Mouse (Mus musculus) embryonic facial prominence, embryonic 11.5 days (tissue): ENCODE data around the gene Slc47a2. TPM values are rescaled to one million over a fixed set of nuclear protein-coding genes. Genes with fewer than 3 reads are reported as not detected.

Source experiments
- ATAC-seq: fragments of 200-750 bp; cut with Nextera tagmentation; replicated peaks from 2 replicates; pipeline ENCODE4 v1.8.0; 2017; ENCODE audit warnings: low read depth; ENCODE audit not compliant: insufficient number of reproducible peaks, low FRiP score, low TSS enrichment
- DNase-seq: peaks from one replicate; pipeline ENCODE4 v3.0.0-alpha.2; 2015; ENCODE audit warnings: low spot score
- H3K27ac ChIP-seq: fragments of 300-500 bp; sonication (generic); replicated peaks from 2 replicates; pipeline ENCODE4 v1.5.1; 2014; ENCODE audit warnings: mild to moderate bottlenecking, low read depth, low read length, control low read depth
- H3K27me3 ChIP-seq: fragments of 300-500 bp; sonication (generic); 2 replicates; pipeline ENCODE4 v1.6.1; 2014; ENCODE audit warnings: mild to moderate bottlenecking, low read length, moderate library complexity, mixed read lengths; ENCODE audit not compliant: control insufficient read depth, insufficient read depth
- H3K36me3 ChIP-seq: fragments of 300-500 bp; sonication (generic); replicated peaks from 2 replicates; pipeline ENCODE4 v1.6.1; 2014; ENCODE audit warnings: low read depth, mild to moderate bottlenecking, low read length, moderate library complexity, mixed read lengths; ENCODE audit not compliant: control insufficient read depth, insufficient read depth
- H3K4me1 ChIP-seq: fragments of 300-500 bp; sonication (generic); 2 replicates; pipeline ENCODE4 v1.6.1; 2014; ENCODE audit warnings: low read length, mixed read lengths; ENCODE audit not compliant: control insufficient read depth, insufficient read depth
- H3K4me2 ChIP-seq: fragments of 300-500 bp; sonication (generic); 2 replicates; pipeline ENCODE4 v1.6.1; 2014; ENCODE audit warnings: low read depth, mild to moderate bottlenecking, control low read depth, low read length, moderate library complexity
- H3K4me3 ChIP-seq: fragments of 300-500 bp; sonication (generic); 2 replicates; pipeline ENCODE4 v1.5.1; 2014; ENCODE audit warnings: low read depth, low read length, control low read depth
- H3K9ac ChIP-seq: fragments of 300-500 bp; sonication (generic); replicated peaks from 2 replicates; pipeline ENCODE4 v1.6.1; 2014; ENCODE audit warnings: mild to moderate bottlenecking, control low read depth, low read length
- H3K9me3 ChIP-seq: fragments of 300-500 bp; sonication (generic); replicated peaks from 2 replicates; pipeline ENCODE4 v1.6.1; 2016; ENCODE audit warnings: mild to moderate bottlenecking, low read length, inconsistent platforms, mixed read lengths; ENCODE audit not compliant: control insufficient read depth
- WGBS: fragments of 180-500 bp; shearing (Covaris S2); extraction: QIAGEN DNeasy Blood & Tissue Kit; methylation state at CpG from one replicate; pipeline ENCODE4 v1.1.7; 2014; 5-methylcytosine and 5-hydroxymethylcytosine counted together
- polyA plus RNA-seq: library from polyadenylated mRNA; unstranded; fragments of >200 nt; fragmentation: Nextera tagmentation; extraction: Ambion mirVana; gene quantifications from 2 replicates; pipeline ENCODE4 v1.2.1, GENCODE M21; 2014

The Slc47a2 gene
- polyA plus RNA-seq, 1 experiment from 2014 or later, result not detected

DNA sequence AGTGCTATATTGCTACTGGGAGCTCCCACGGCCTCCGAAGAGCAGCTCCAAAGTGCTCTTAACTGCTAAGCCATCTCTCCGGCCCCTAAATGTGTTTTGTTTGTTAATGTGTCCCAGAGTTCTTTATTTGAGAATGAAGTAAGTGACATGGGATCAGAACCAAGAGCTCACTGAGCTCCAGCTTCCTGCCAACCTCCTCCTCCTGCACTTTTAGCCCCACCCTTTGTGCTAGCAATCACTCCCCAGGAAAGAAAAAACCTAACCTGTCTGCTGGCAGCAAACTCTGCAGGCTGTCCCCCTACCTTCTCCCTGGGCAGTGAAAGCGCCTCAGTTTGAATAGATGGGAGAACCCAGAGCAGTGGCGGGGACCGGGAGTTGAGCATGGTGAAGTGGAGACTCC, 13.5 kb upstream of the Slc47a2 start:
- H3K4me2 ChIP-seq, result no peak overlapping the region
- 73% methylated on average over 6 of the region's 6 CpGs for WGBS

DNA sequence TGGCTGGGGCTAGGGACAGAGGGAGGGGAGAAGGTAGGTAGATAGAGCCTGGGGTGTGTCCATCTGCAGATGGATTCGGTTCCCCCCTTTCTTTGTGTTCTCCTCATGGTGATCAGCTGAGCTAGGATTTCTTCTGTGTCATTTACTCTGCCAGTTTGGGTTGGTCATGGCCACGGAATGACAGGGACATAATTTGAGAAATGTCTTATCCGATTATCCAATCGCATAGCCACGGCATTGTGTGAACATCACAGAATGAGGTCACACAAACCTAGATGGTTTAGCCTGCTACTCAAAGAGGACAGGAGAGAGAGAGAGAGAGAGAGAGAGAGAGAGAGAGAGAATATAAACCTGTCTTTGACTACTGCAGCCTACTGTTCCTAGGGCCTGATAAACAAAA, 12.7 kb upstream of the Slc47a2 start:
- WGBS, result 87% methylated on average over 5 of the region's 5 CpGs
- H3K36me3 ChIP-seq, result no peaks in the 10 kb centered on the region
- no peak overlapping the region for H3K9ac ChIP-seq
- no peaks in the 10 kb centered on the region for H3K9me3 ChIP-seq
- no peak overlapping the region for H3K4me3 ChIP-seq
- no peaks in the 10 kb centered on the region for H3K27me3 ChIP-seq
- H3K27ac ChIP-seq, result no peak overlapping the region
- H3K4me2 ChIP-seq, result no peak overlapping the region
- DNase-seq (no peak), ATAC-seq (no peak)
- no peaks in the 10 kb centered on the region for H3K4me1 ChIP-seq

More for the DNA sequence above, 13.5 kb upstream of the Slc47a2 start:
- Histone ChIP-seq H3K36me3 (no peaks in the 10 kb centered on the region), H3K9me3 (no peaks in the 10 kb centered on the region), H3K4me3 (no peak overlapping the region), H3K4me1 (no peaks in the 10 kb centered on the region), H3K27me3 (no peaks in the 10 kb centered on the region), H3K27ac (no peak overlapping the region), H3K9ac (no peak overlapping the region)
- ATAC-seq (no peak), DNase-seq (no peak)

DNA sequence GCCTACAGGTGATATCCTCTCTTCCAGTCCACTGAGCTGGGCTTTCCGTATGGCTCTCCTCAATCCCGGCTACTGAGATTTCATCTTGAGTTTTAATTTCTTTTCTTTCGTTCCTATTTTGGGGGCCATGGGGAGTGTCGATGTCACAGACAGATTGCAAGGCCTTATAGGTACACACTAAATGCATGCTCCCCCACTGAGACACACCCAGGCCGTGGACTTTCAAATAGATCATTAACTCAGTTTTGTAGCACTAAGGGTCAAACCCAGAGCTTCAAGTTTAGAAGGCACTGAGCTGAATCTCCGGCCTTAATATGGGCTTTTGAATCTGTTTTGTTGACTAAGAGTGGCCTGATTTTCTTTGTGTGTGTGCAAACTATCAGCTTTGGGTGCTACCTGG, 11.7 kb upstream of the Slc47a2 start:
- H3K27me3 ChIP-seq, result no peaks in the 10 kb centered on the region
- no peak overlapping the region for H3K9ac ChIP-seq
- no peak for DNase-seq

DNA sequence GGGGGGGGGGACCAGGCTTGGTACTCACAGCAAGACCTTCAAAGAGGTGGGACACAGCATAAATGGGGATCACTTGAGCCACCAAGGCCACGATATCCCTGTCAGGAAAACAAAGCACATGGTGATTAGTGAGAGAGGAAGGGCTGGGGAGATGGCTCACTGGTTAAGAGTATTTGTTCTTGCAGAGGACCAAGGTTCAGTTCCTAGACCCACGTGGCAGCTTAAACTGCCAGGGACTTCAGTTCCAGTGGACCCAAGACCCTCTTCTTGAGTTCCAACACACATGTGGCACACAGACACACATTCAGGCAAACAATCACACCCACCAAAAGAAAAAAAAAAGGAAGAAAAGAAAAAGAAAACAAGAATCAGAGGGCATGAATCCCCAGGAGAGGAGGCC, 10.4 kb upstream of the Slc47a2 start:
- no peak for DNase-seq
- no peaks in the 10 kb centered on the region for H3K4me1 ChIP-seq
- no peak overlapping the region for H3K4me2 ChIP-seq
- no peak for ATAC-seq
- H3K4me3 ChIP-seq, result no peak overlapping the region
- H3K27ac ChIP-seq, result no peak overlapping the region
- no peaks in the 10 kb centered on the region for H3K27me3 ChIP-seq
- H3K9me3 ChIP-seq, result no peaks in the 10 kb centered on the region
- no peaks in the 10 kb centered on the region for H3K36me3 ChIP-seq
- H3K9ac ChIP-seq, result no peak overlapping the region
- WGBS, result 65% methylated on average over 2 of the region's 2 CpGs

More for the DNA sequence above, 11.7 kb upstream of the Slc47a2 start:
- Histone ChIP-seq H3K4me3 (no peak overlapping the region), H3K4me1 (no peaks in the 10 kb centered on the region), H3K36me3 (no peaks in the 10 kb centered on the region), H3K9me3 (no peaks in the 10 kb centered on the region), H3K27ac (no peak overlapping the region), H3K4me2 (no peak overlapping the region)
- ATAC-seq, result no peak
- 84% methylated on average over 6 of the region's 6 CpGs for WGBS

DNA sequence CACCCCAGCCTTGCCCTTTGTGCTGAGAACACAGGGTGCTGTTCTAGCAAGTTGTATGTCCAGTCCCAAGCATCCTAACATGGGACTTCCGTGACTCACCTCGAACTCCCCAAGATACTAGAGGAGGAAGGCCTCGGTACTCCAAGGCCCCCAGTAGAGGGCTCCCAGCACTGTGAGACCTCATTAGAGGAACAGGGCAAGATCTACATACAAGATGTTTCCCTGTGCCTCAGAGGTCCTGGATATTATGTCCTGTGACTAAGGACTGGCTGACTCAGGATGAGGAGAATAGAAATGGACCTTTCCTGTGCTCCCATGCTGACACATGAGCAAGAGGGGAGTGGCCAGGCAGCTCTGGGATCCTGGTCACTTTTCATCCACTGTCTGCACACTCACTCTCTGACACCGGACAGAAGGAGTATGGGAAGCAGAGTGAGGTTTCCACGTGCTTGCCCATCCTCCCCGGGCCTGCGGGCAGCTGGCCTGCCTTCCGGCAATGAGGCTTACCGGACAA, 9.5 kb upstream of the Slc47a2 start:
- H3K4me3 ChIP-seq, result no peak overlapping the region
- H3K9me3 ChIP-seq, result no peaks in the 10 kb centered on the region
- no peaks in the 10 kb centered on the region for H3K27me3 ChIP-seq
- no peak overlapping the region for H3K27ac ChIP-seq
- no peak for ATAC-seq
- H3K4me2 ChIP-seq, result no peak overlapping the region
- no peaks in the 10 kb centered on the region for H3K4me1 ChIP-seq
- no peak for DNase-seq
- no peak overlapping the region for H3K9ac ChIP-seq
- no peaks in the 10 kb centered on the region for H3K36me3 ChIP-seq
- whole genome bisulfite sequencing, result 57% methylated on average over 9 of the region's 9 CpGs

DNA sequence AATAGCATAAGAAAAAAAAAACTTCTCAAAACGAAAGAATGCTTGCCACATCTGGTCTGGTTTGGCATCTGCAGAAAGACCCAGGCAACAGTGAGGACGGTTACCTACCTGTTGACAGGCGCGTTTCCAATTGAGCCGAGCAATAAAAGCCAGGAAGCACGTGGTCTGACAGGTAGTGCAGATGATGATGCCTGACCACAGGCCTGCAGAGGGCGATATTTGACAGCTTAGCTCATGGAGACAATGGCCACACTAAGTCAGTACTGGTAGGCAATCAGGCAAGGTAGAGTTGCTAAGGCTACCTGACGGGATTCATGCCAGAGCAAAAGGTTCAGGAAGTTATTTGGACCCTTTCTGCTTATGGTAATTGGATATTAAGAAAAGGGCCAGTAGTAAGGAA, 6.7 kb upstream of the Slc47a2 start:
- Histone ChIP-seq H3K9ac (no peak overlapping the region), H3K27ac (no peak overlapping the region), H3K36me3 (no peaks in the 10 kb centered on the region), H3K4me3 (no peak overlapping the region), H3K4me1 (no peaks in the 10 kb centered on the region), H3K9me3 (no peaks in the 10 kb centered on the region), H3K4me2 (no peak overlapping the region), H3K27me3 (no peaks in the 10 kb centered on the region)
- WGBS, result 11% methylated on average over 8 of the region's 8 CpGs
- peak; percentile 72 for DNase-seq
- ATAC-seq, result no peak

DNA sequence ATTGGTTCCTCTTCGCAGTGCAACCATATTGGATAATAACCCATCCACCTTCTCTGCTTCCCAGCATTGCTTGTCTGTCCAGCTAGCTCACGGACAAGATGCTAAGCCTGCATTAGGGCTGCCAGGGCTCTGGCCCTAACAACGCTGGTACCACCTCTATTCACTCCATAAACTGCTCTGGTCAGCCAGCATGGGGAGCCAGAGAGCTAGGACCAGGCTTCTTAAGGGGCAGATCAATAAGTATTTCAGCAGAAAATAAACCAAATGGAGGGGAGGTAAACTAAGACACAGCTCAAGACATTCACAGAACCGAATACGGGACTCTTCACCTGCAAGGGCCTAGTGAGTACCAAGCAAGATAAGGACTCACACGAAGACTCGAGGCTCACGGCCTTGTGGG, 3.5 kb upstream of the Slc47a2 start:
- H3K4me2 ChIP-seq, result no peak overlapping the region
- DNase-seq, result no peak
- H3K27me3 ChIP-seq, result peaks cover 21% of the 10 kb centered on the region
- H3K4me1 ChIP-seq, result peaks cover 4% of the 10 kb centered on the region; the same call in 1 of the 2 replicates
- H3K27ac ChIP-seq, result no peak overlapping the region
- H3K9me3 ChIP-seq, result no peaks in the 10 kb centered on the region
- no peak overlapping the region for H3K4me3 ChIP-seq
- no peaks in the 10 kb centered on the region for H3K36me3 ChIP-seq
- H3K9ac ChIP-seq, result no peak overlapping the region
- no peak for ATAC-seq
- 62% methylated on average over 8 of the region's 8 CpGs for WGBS

DNA sequence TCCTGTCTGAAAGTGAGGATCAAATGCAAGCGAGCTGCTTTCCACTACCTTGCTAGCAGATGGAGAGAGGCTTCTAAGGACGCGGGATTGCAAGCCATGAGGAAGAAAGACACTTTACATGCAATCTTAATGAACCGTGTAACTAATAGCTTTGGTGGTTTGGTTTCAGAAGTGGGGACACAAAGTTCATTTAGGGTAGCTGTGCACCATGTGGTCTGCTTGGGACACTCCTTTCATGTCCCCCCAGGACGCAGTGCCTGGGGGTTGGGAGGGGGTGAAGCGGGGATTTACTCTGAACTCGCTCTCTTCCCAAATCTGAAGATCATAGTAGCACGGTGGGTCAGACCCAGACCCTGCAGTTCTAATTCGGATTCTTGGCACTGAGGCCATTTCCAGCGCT, 689 bp downstream of the Slc47a2 start:
- H3K36me3 ChIP-seq, result no peaks in the 10 kb centered on the region
- no peak overlapping the region for H3K9ac ChIP-seq
- no peak overlapping the region for H3K4me3 ChIP-seq
- H3K27me3 ChIP-seq, result peaks cover 21% of the 10 kb centered on the region
- peak overlapping the region; percentile 70; the same call in 1 of the 2 replicates for H3K4me2 ChIP-seq
- 13% methylated on average over 10 of the region's 10 CpGs for WGBS
- DNase-seq (no peak), ATAC-seq (no peak)
- peaks cover 4% of the 10 kb centered on the region; the same call in 1 of the 2 replicates for H3K4me1 ChIP-seq
- no peaks in the 10 kb centered on the region for H3K9me3 ChIP-seq
- no peak overlapping the region for H3K27ac ChIP-seq
